Mouse (Mus musculus) bone marrow macrophage, adult 2 months (primary cell): Measurements from ENCODE around the gene F10. TPM values are rescaled to one million over a fixed set of nuclear protein-coding genes. Genes with fewer than 3 reads are reported as not detected.
"Not testable (repeated sequence)": the region's sequence is repeated elsewhere in the genome, so short reads cannot be mapped to it uniquely, and the experiment has no call there.

Experiments used
- H3K27ac ChIP-seq: 2 replicates; pipeline ENCODE4 v1.5.1; 2012; ENCODE audit warnings: low read depth, low read length; ENCODE audit not compliant: insufficient read depth
- H3K4me1 ChIP-seq: 2 replicates; pipeline ENCODE4 v1.6.1; 2012; ENCODE audit warnings: low read length; ENCODE audit not compliant: control insufficient read depth, insufficient read depth
- H3K4me3 ChIP-seq: 2 replicates; pipeline ENCODE4 v1.5.1; 2012; ENCODE audit warnings: mild to moderate bottlenecking, low read length, moderate library complexity; ENCODE audit not compliant: insufficient read depth
- CTCF ChIP-seq: IDR thresholded peaks from 2 replicates; pipeline ENCODE4 v1.5.1; 2012; ENCODE audit warnings: low read depth, mild to moderate bottlenecking, low read length, moderate library complexity
- POLR2A ChIP-seq: IDR thresholded peaks from 2 replicates; pipeline ENCODE4 v1.6.1; 2012; ENCODE audit warnings: mild to moderate bottlenecking, low read depth, low read length, borderline replicate concordance
- polyA plus RNA-seq: library from polyadenylated mRNA; stranded (reverse); fragments of >200 nt; gene quantifications from 2 replicates; pipeline ENCODE4 v1.2.4, GENCODE M21; 2012; ENCODE audit not compliant: missing spikeins, insufficient read depth, insufficient read length

Gene F10
- polyA plus RNA-seq, 1 experiment = 2.5 TPM

DNA sequence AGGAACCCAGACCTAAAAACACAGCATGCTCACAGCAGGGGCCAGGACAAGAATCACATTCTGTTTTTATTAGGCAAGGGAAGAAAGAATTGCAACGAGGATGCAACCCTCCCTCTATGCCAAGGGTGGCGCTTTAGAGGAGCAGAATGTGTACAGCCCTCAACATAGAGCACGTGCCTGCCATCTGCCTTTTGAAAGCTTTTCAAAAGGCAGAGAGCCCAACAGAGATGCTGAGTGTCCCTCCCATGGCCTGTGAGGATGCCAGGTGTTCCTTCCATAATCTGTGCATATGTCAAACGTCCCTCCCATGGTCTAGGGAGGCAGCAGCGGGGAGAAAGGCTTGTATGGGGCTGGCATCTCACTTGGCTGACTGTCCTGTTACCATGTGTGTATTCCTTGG lies 10.5 kb downstream of the F10 start:
- TF ChIP-seq CTCF (no peak), POLR2A (no peak)
- Histone ChIP-seq H3K27ac (no peak overlapping the region), H3K4me1 (no peaks in the 10 kb centered on the region), H3K4me3 (no peak overlapping the region)

DNA sequence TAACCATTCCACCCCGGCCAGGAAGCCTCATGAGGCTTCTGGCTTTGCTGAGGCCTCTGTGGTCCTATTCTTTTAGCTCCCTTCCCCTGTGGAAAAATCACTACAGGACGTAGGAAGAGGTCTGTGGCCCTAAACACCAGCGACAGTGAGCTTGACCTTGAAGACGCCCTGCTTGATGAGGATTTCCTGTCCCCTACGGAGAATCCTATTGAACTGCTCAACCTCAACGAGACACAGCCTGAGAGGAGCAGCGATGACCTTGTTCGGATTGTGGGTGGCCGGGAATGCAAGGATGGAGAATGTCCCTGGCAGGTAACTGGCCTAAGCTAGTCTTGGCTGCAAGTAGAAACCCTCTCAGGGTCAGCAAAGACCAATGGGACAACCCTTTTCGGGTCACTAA lies 13.4 kb downstream of the F10 start:
- TF ChIP-seq POLR2A = no peak
- TF ChIP-seq CTCF = no peak
- Histone ChIP-seq H3K4me3 (no peak overlapping the region), H3K27ac (no peak overlapping the region), H3K4me1 (no peaks in the 10 kb centered on the region)

DNA sequence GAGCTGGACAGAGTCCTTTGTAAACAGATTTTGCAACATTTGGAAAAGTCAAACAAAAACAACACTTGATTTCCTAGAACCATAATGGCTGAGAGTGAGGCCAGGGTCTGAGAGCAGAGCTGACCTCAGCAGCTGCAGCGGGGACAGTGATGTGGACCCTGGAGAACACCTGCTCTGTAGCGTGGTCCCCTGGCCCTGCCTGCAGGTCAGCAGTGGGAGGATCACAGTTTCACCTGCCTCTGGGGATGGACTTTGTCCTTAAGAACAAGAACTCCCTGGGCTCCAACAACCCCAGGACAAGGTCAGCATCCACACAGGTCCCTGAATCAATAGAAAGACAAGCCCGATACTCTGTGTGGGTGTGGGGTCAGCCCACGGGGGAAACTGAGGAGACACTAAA lies 20.2 kb downstream of the F10 start:
- no peak for TF ChIP-seq POLR2A
- TF ChIP-seq CTCF = no peak
- Histone ChIP-seq H3K27ac (no peak overlapping the region), H3K4me3 (no peak overlapping the region), H3K4me1 (no peaks in the 10 kb centered on the region)

DNA sequence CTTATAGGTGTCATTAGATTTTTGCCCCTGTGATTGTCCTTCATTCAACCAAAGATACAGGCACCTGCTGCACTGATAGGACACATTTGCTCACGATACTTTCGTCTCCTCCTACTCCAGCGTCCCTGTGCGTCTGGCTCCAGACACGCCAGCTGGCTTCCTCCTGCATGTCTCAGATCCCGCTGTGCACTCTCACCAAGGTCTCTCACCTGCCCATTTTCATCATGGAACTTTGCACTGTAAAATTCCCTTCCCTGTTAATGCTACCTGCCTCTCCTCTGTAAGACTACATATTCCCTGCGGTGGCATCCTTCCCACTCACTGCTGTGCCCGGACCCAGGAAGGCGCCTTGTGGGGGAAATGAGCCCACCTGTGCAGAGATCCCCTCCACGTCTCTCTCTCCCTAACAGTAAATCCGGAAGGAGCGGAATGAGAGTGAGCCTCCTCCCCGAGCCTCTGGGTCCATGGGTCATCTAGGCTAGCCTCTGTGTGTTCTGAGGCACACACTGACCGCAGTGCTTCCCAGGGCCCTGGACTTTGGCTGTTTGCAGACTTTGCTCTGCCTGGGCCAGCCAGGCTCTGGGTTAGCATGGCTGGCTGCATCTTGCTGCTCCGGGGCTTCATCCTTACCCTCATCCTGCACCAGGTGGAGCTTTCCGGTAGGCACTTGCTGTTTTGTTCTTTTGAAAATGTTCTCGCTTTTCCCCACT lies 23.5 kb downstream of the F10 start, which contains the start of gene Proz:
TSS of gene Proz (plus strand) at position 474 of the 710 bp plus-strand sequence.
- TF ChIP-seq POLR2A (no peak), CTCF (no peak)
- H3K4me1 ChIP-seq = peaks cover 7% of the 10 kb centered on the region
- H3K27ac ChIP-seq = no peak within 1 kb of the TSS
- no peak within 1 kb of the TSS for H3K4me3 ChIP-seq

DNA sequence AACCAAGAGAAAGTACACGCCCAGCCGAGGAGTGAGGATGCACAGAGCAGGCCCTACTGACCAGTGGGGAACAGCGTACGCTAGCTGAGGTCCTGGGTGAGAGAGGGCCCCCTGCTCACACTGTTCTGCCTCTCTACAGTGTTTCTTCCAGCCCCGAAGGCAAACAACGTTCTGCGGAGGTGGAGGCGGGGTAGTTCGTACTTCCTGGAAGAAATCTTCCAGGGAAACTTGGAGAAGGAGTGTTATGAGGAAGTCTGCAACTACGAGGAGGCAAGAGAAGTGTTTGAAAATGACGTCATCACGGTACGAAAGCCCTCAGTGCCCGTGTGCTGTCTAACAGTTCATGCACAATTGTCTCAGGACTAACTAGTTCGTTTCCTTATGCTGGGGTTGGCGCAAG lies 26.0 kb downstream of the F10 start:
- TF ChIP-seq CTCF (no peak), POLR2A (no peak)
- Histone ChIP-seq H3K27ac (no peak overlapping the region), H3K4me3 (no peak overlapping the region), H3K4me1 (peaks cover 7% of the 10 kb centered on the region)

DNA sequence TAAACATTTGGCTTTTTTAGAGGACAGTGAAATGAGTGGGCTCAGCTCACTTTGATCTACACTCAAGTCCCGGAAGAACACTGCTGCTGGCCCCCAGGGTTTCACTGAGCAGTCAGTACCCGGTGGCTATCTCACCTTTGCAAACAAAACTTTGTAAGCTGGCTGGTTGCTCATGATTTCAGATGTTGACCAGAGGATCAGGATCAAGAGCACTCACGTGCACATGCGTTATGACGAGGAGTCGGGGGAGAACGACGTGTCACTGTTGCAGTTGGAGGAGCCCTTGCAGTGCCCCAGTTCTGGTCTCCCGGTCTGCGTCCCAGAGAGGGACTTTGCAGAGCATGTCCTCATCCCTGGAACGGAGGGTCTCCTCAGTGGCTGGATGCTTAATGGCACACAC lies 36.1 kb downstream of the F10 start:
- Histone ChIP-seq H3K27ac (no peak overlapping the region), H3K4me3 (no peak overlapping the region), H3K4me1 (peaks cover 9% of the 10 kb centered on the region)
- no peak for TF ChIP-seq POLR2A
- TF ChIP-seq CTCF = no peak

DNA sequence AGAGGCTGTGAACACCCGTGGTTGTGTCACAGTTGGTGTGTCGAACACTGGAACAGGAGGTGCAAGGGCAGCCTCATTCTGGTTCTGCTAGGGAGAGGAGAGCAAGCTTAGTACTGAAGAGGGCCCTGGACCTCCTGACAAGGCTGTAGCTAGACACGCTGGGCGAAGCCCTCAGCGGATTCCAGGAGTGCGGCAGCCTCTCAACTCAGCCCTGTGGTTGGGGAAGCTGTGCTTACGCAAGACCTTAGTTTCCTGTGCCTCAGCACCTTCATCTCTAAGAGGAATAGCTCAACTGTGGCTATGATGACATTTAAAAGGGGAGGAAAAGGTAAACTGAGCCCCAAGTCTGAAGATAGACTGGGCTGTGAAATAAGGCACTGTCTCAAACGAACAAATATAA lies 37.9 kb downstream of the F10 start:
- H3K4me1 ChIP-seq = peaks cover 9% of the 10 kb centered on the region
- H3K4me3 ChIP-seq = no peak overlapping the region
- no peak overlapping the region for H3K27ac ChIP-seq
- no peak for TF ChIP-seq CTCF
- no peak for TF ChIP-seq POLR2A

DNA sequence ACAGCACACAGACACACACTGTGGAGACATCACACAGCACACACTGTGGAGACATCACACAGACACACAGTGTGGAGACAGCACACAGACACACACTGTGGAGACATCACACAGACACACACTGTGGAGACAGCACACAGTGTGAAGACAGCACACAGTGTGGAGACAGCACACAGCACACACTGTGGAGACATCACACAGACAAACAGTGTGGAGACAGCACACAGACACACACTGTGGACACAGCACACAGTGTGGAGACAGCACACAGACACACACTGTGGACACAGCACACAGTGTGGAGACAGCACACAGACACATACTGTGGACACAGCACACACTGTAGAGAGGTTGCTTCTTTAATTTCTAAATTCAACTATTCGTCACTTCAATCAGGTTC lies 38.5 kb downstream of the F10 start:
- not testable (repeated sequence) for H3K4me3 ChIP-seq, H3K27ac ChIP-seq, H3K4me1 ChIP-seq

DNA sequence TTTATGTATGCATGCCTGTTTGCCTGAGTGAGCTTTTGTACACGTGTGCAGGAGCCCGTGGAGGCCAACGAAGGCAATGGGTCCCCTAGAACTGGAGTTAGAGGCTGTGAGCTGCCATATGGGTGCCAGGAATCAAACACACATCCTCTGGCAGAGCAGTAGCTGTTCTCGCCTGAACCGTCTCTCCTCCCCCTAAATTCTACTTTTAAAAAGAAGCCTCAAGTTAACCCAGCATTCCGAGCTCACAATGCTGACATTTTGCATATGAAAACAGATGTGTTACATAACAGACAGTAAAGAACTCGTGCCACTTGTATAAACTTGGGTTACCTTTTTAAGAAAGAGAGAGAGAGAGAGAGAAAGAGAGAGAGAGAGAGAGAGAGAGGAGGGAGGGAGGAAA lies 40.4 kb downstream of the F10 start:
- Histone ChIP-seq H3K4me1 (peaks cover 9% of the 10 kb centered on the region), H3K27ac (no peak overlapping the region), H3K4me3 (no peak overlapping the region)
- TF ChIP-seq CTCF (no peak), POLR2A (no peak)

DNA sequence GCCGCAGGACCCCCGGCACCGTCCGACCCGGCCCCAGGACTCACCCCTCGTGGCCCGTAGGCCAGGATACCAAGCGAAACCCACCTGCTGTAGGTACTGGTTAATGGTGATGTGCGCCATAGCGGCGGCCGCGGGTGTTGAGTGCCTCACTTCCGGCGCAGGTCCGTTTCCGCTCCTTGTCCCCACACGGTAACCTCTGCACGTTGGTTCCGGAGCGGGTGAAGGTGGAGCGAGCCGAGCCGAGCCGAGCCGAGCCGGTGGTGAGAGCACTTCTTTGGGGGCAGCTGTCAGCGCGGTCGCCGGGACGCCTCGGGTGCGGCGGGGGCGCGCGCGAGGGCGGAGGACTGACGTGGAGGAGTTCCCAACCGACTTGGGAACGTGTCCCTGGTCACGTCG lies 67.6 kb downstream of the F10 start:
- Histone ChIP-seq H3K27ac (peak overlapping the region; percentile 47), H3K4me3 (peak overlapping the region; percentile 87), H3K4me1 (peaks cover 8% of the 10 kb centered on the region)
- TF ChIP-seq CTCF (no peak), POLR2A (no peak)

DNA sequence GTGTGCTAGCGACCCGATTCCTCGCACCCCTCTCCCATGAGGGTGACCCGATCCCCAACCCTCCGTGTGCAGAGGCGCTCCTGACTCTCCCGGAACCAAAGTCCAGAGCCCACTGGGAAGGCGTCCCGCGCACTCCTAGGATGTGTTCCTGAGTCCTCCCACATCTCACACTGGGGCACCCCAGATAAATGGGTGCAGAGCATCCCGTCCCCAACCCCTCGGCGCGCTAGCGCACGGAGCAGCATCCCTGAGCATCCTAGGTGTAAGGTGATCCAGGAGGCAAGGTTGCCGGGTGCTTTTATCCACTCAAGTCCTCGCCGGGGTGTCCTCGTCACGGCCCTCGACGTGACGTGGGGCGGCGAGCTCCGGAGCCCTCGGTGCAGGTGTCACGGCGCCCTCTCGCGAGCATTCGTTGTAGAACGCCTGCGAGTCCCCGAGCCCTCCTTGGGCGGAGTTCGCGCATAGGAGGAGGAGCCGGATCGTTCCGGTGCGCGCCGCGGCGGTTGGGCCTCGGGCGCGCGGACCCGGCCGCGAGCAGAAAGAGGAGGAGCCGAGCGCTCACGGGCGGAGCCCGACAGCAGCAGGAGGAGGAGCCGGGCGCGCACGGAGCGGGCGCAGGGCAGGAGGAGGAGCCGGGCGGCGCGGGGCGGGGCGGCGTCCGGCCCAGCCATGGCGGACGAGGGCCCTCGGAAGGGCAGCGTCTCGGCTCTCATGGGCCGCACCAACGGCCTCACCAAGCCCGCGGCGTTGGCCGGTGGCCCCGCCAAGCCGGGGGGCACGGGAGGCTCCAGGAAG lies 68.2 kb downstream of the F10 start, which contains the start of the genes Pcid2 and Cul4a:
TSS of gene Pcid2 (minus strand) at position 373 of the 795 bp plus-strand sequence.
TSS of gene Cul4a (plus strand) at position 535 of the 795 bp plus-strand sequence.
- Histone ChIP-seq H3K27ac (peak within 1 kb of the TSS; percentile 47), H3K4me3 (peak within 1 kb of the TSS; percentile 87), H3K4me1 (peaks cover 8% of the 10 kb centered on the region)
- TF ChIP-seq CTCF = 0 out of 2 replicates have a peak, but pooled peaks have one; percentile 27
- TF ChIP-seq POLR2A = peak; percentile 88; the same call in 1 of the 2 replicates
